Mouse (Mus musculus) cortical plate, adult 2 months (tissue): ENCODE results near the gene Zdhhc11.

Experiments
- CTCF ChIP-seq: fragments of 200-500 bp; IDR thresholded peaks from 2 replicates; pipeline ENCODE4 v1.5.1; 2011; ENCODE audit warnings: mild to moderate bottlenecking, control low read depth, low read length; ENCODE audit not compliant: insufficient read depth; ENCODE audit errors: extremely low read depth
- POLR2A ChIP-seq: fragments of 200-500 bp; IDR thresholded peaks from 2 replicates; pipeline ENCODE4 v1.6.1; 2011; ENCODE audit warnings: mild to moderate bottlenecking, low read length, control low read depth; ENCODE audit not compliant: insufficient read depth; ENCODE audit errors: extremely low read depth

DNA sequence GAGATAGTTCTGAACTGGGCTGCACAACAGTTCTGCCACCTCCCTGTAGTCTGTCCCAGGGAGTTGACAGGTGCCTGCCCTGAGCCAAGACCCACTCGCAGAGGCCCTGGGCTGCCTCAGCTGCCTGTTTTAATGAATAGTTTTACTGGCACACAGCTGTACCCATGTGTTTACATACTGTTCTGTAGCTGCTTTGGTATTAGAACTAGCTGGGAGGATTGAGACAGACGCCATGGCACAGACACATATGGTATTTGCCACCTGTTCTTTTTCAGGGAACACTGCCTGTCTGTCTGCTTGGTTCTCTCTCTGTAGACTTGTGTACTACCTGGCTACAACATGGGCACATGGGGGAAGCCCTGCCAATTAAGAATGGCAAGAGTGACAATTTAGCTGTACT is 71.1 kb downstream of the Zdhhc11 start:
- TF ChIP-seq CTCF = no peak
- TF ChIP-seq POLR2A = no peak
